Mouse (Mus musculus) hindbrain, embryonic 12.5 days (tissue): ENCODE measurements around the gene Cadm4. TPM values are rescaled to one million over a fixed set of nuclear protein-coding genes. Genes with fewer than 3 reads are reported as not detected.

Experiments used
- ATAC-seq: fragments of 200-750 bp; cut with Nextera tagmentation; 2 replicates; pipeline ENCODE4 v1.8.0; 2017; ENCODE audit warnings: moderate TSS enrichment; ENCODE audit not compliant: low FRiP score
- H3K27ac ChIP-seq: fragments of 300-500 bp; sonication (generic); 2 replicates; pipeline ENCODE4 v1.5.1; 2016; ENCODE audit warnings: mild to moderate bottlenecking
- H3K27me3 ChIP-seq: fragments of 300-500 bp; sonication (generic); 2 replicates; pipeline ENCODE4 v1.6.1; 2016; ENCODE audit warnings: mild to moderate bottlenecking
- H3K36me3 ChIP-seq: fragments of 300-500 bp; sonication (generic); 2 replicates; pipeline ENCODE4 v1.6.1; 2016; ENCODE audit warnings: mild to moderate bottlenecking
- H3K4me1 ChIP-seq: fragments of 300-500 bp; sonication (generic); 2 replicates; pipeline ENCODE4 v1.6.1; 2016
- H3K4me2 ChIP-seq: fragments of 300-500 bp; sonication (generic); replicated peaks from 2 replicates; pipeline ENCODE4 v1.6.1; 2016; ENCODE audit warnings: mild to moderate bottlenecking
- H3K4me3 ChIP-seq: fragments of 300-500 bp; sonication (generic); 2 replicates; pipeline ENCODE4 v1.5.1; 2016; ENCODE audit warnings: mild to moderate bottlenecking
- H3K9ac ChIP-seq: fragments of 300-500 bp; sonication (generic); 2 replicates; pipeline ENCODE4 v1.6.1; 2016; ENCODE audit warnings: mild to moderate bottlenecking, moderate library complexity
- H3K9me3 ChIP-seq: fragments of 300-500 bp; sonication (generic); replicated peaks from 2 replicates; pipeline ENCODE4 v1.6.1; 2016; ENCODE audit warnings: mild to moderate bottlenecking
- WGBS: fragments of 180-500 bp; shearing (Covaris S2); methylation state at CpG from one replicate; pipeline ENCODE4 v1.1.7; 2016; 5-methylcytosine and 5-hydroxymethylcytosine counted together
- polyA plus RNA-seq: library from polyadenylated mRNA; unstranded; fragments of >200 nt; fragmentation: Nextera tagmentation; extraction: Ambion mirVana; gene quantifications from 2 replicates; pipeline ENCODE4 v1.2.1, GENCODE M21; 2016

The Cadm4 gene
- polyA plus RNA-seq, 1 experiment from 2014 or later, result 41.3 TPM

GRCm38 (mm10) chr7:24539686-24540085 lies 57.9 kb downstream of the Cadm4 start:
- Histone ChIP-seq H3K4me3 (no peak overlapping the region), H3K4me1 (peaks cover 7% of the 10 kb centered on the region), H3K27me3 (no peaks in the 10 kb centered on the region), H3K9me3 (peaks cover 3% of the 10 kb centered on the region; the same call in 1 of the 2 replicates), H3K36me3 (peaks cover 20% of the 10 kb centered on the region), H3K27ac (no peak overlapping the region), H3K4me2 (no peak overlapping the region), H3K9ac (no peak overlapping the region)
- ATAC-seq, result no peak
- 96% methylated on average over 4 of the region's 4 CpGs for WGBS

DNA sequence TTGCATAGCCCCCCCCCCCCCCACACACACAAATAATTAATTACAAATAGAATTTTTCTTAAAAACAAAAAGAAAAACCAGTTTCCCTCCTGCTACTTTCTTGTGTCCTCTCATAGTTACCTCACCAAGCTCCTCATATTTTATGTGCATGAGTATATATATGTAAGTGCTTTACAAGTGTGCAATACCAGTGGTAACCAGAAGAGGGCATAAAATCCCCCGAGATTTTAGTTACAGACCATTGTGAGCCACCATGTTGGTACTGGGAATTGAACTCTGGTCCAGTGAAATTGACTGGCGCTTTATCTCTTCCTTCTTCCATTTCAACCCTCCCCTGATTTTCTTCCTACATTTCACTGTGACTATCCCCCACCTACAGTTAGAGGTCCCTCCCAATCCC lies 62.7 kb downstream of the Cadm4 start:
- no peak overlapping the region for H3K4me3 ChIP-seq
- no peaks in the 10 kb centered on the region for H3K27me3 ChIP-seq
- peaks cover 15% of the 10 kb centered on the region for H3K4me1 ChIP-seq
- 82% methylated on average over 2 of the region's 2 CpGs for whole genome bisulfite sequencing
- H3K4me2 ChIP-seq, result no peak overlapping the region
- no peak for ATAC-seq
- no peak overlapping the region for H3K9ac ChIP-seq
- no peaks in the 10 kb centered on the region; the same call in 1 of the 2 replicates for H3K9me3 ChIP-seq
- no peak overlapping the region for H3K27ac ChIP-seq
- peaks cover 12% of the 10 kb centered on the region for H3K36me3 ChIP-seq

GRCm38 (mm10) chr7:24546068-24546614 lies 64.3 kb downstream of the Cadm4 start, which contains the start of the genes Pinlyp and Xrcc1:
Gene Pinlyp (minus strand): TSS chr7:24546118.
Gene Xrcc1 (plus strand): TSS chr7:24546289.
- WGBS, result 37% methylated on average over 13 of the region's 13 CpGs
- H3K4me2 ChIP-seq, result peak within 1 kb of the TSS; percentile 59
- peak; percentile 7; the same call in 1 of the 2 replicates for ATAC-seq

DNA sequence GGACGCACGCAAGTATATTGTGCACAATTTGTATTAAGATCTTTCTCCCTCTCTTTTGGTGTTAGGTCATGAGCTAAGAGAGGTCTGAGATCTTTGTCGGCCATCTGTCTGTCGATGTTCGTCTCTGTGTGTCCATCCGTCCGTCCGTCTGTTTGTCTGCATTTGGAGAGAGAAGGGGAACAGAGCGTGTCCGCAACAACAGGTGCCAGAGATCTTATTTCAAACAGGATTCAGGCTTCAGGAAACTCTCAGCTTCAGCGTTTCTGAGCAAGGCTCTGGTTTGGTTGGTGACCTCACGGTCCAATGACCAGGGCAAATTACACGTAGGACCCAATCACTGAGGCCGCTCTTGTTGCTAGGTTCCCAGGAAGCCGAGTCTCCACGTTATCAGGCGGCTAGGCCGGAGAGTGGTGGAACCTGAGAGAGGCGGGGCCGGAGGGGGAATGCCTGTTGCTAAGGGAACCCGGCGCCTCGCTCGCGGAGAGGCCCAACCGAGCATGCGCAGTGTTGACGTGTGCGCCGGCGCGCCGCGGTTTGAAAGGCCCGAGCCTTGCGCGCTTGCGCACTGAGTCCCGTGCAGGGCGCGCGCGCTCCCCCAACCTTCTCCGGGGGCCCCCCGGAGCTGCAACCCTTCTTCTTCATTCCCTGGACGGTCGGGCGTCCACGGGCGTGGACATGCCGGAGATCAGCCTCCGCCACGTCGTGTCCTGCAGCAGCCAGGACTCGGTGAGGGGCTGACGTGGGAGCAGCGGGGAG lies 65.0 kb downstream of the Cadm4 start:
- H3K9ac ChIP-seq, result peak overlapping the region; percentile 77
- H3K4me3 ChIP-seq, result peak overlapping the region; percentile 71
- H3K4me1 ChIP-seq, result peaks cover 15% of the 10 kb centered on the region
- peak overlapping the region; percentile 58; the same call in 1 of the 2 replicates for H3K27ac ChIP-seq
- H3K36me3 ChIP-seq, result peaks cover 28% of the 10 kb centered on the region
- H3K9me3 ChIP-seq, result no peaks in the 10 kb centered on the region; the same call in 1 of the 2 replicates
- 1% methylated on average over 57 of the region's 57 CpGs for WGBS
- H3K27me3 ChIP-seq, result no peaks in the 10 kb centered on the region
- ATAC-seq, result peak; percentile 98
- peak overlapping the region; percentile 59 for H3K4me2 ChIP-seq

More at GRCm38 (mm10) chr7:24546068-24546614, 64.3 kb downstream of the Cadm4 start, which contains the start of the genes Pinlyp and Xrcc1:
- Histone ChIP-seq H3K9ac (peak within 1 kb of the TSS; percentile 77), H3K9me3 (no peaks in the 10 kb centered on the region; the same call in 1 of the 2 replicates), H3K4me1 (peaks cover 15% of the 10 kb centered on the region), H3K27ac (peak within 1 kb of the TSS; percentile 58; the same call in 1 of the 2 replicates), H3K36me3 (peaks cover 27% of the 10 kb centered on the region), H3K4me3 (peak within 1 kb of the TSS; percentile 71), H3K27me3 (no peaks in the 10 kb centered on the region)

DNA sequence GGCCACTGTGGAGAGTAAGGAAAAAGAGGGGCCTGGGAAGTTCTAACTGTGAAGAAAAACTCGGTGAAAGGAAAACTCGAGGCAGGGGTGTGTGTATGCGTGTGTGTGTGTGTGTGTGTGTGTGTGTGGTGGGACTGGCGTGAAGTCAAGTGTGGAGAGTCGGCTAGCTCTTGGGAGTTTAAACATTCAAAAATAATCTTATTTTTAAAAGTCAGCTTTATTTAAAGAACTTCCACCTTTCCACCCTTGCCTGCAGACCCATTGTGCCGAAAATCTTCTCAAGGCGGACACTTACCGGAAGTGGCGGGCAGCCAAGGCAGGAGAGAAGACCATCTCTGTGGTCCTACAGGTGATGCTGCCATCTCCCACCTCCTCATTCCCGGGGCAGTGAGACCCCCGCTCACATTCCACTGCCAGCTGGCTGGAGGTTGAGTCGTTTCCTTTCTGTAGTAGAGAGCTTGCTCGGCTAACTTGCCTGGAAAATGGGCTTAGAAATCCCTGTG lies 65.8 kb downstream of the Cadm4 start:
- WGBS, result 34% methylated on average over 13 of the region's 13 CpGs
- peak overlapping the region; percentile 71 for H3K4me3 ChIP-seq
- no peaks in the 10 kb centered on the region; the same call in 1 of the 2 replicates for H3K9me3 ChIP-seq
- peak overlapping the region; percentile 77 for H3K9ac ChIP-seq
- no peak overlapping the region for H3K27ac ChIP-seq
- H3K36me3 ChIP-seq, result peaks cover 36% of the 10 kb centered on the region
- peak overlapping the region; percentile 59 for H3K4me2 ChIP-seq
- peaks cover 15% of the 10 kb centered on the region for H3K4me1 ChIP-seq
- ATAC-seq, result peak; percentile 2; the same call in 1 of the 2 replicates
- no peaks in the 10 kb centered on the region for H3K27me3 ChIP-seq

DNA sequence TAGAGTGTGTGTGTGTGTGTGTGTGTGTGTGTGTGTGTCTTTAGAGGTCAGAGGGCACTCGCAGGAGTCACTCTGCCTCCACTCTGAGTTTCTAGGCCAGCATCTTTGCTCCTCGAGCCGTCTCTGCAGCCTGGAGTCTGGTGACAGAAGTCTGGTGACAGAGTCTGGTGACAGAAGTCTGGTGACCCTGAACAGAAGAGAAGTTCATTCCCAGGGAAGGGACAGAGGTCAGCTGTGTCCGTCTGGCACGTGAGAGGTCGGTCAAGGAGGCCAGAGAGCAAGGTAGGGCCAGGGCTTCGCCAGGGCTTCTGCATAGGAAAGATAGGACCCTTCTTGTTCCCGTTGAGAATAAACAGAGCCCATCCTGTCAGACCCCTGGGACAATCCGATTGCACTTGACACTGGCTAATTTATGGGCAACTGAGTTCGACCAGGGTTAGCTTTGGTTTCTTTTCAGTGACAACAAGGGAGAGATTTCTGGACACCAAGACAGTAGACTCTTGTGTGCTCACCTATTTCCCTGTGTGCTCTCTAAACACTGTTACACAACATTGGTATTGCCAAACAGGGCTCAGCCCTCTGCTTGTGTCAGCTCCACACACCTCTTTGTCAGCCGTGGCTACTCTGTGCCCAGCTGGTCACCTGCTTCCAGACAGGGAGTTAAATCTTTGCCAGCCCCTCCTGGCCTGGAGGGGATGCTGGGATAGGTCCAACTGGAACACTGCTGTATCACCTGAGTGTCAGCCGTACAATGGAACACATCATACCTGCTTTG lies 70.3 kb downstream of the Cadm4 start:
- peaks cover 60% of the 10 kb centered on the region for H3K36me3 ChIP-seq
- no peak for ATAC-seq

More for the DNA sequence above, 70.3 kb downstream of the Cadm4 start:
- 92% methylated on average over 12 of the region's 12 CpGs for WGBS
- peaks cover 10% of the 10 kb centered on the region for H3K4me1 ChIP-seq
- no peak overlapping the region for H3K4me3 ChIP-seq
- H3K4me2 ChIP-seq, result no peak overlapping the region
- no peaks in the 10 kb centered on the region for H3K27me3 ChIP-seq
- no peak overlapping the region for H3K9ac ChIP-seq
- H3K27ac ChIP-seq, result no peak overlapping the region
- H3K9me3 ChIP-seq, result no peaks in the 10 kb centered on the region

Other genes with a start within 250 kb of the Cadm4 start
- 4.9 and 5.5 TPM in 2 replicates for gene Zfp109, start 244.5 kb upstream of the Cadm4 start, polyA plus RNA-seq
- gene Zfp108, start 227.2 kb upstream of the Cadm4 start, polyA plus RNA-seq, result 4.4 and 5.4 TPM in 2 replicates
- 7.3 and 8.7 TPM in 2 replicates for gene Zfp93, start 211.6 kb upstream of the Cadm4 start, polyA plus RNA-seq
- gene Zfp61, start 180.8 kb upstream of the Cadm4 start, polyA plus RNA-seq, result 45.0 and 46.4 TPM in 2 replicates
- 15.6 and 18.2 TPM in 2 replicates for gene Zfp94, start 165.4 kb upstream of the Cadm4 start, polyA plus RNA-seq
- not detected in 2 replicates for gene Tescl, start 148.1 kb upstream of the Cadm4 start, polyA plus RNA-seq
- not detected in 2 replicates for gene Lypd5, start 132.8 kb upstream of the Cadm4 start, polyA plus RNA-seq
- gene Kcnn4, start 111.8 kb upstream of the Cadm4 start, polyA plus RNA-seq, result 2.1 and 2.4 TPM in 2 replicates
- 28.9 and 29.5 TPM in 2 replicates for gene Smg9, start 82.4 kb upstream of the Cadm4 start, polyA plus RNA-seq
- gene Irgc1, start 29.7 kb upstream of the Cadm4 start, polyA plus RNA-seq, result not detected in 2 replicates
- 0.59 and 0.95 TPM in 2 replicates for gene Plaur, start 19.5 kb upstream of the Cadm4 start, polyA plus RNA-seq
- 155 and 160 TPM in 2 replicates for gene Zfp428, start 25.0 kb downstream of the Cadm4 start, polyA plus RNA-seq
- gene AC161166.1, start 30.4 kb downstream of the Cadm4 start, polyA plus RNA-seq, result 1.9 TPM in 2 replicates
- 29.0 and 34.1 TPM in 2 replicates for gene Irgq, start 48.7 kb downstream of the Cadm4 start, polyA plus RNA-seq
- gene Pinlyp, start 64.1 kb downstream of the Cadm4 start, polyA plus RNA-seq, result not detected in 2 replicates
- 75.9 and 87.9 TPM in 2 replicates for gene Xrcc1, start 64.3 kb downstream of the Cadm4 start, polyA plus RNA-seq
- gene Ethe1, start 105.5 kb downstream of the Cadm4 start, polyA plus RNA-seq, result 14.2 and 15.4 TPM in 2 replicates
- 5.1 and 5.5 TPM in 2 replicates for gene Zfp575, start 105.6 kb downstream of the Cadm4 start, polyA plus RNA-seq
- 0.09 TPM in 1 of 2 replicates, not detected in the other for gene Phldb3, start 128.7 kb downstream of the Cadm4 start, polyA plus RNA-seq
- 1.3 and 1.5 TPM in 2 replicates for gene Lypd3, start 154.5 kb downstream of the Cadm4 start, polyA plus RNA-seq
- not detected in 2 replicates for gene Tex101, start 194.7 kb downstream of the Cadm4 start, polyA plus RNA-seq
- not detected in 2 replicates for gene BC049730, start 227.2 kb downstream of the Cadm4 start, polyA plus RNA-seq
- gene Gm4763, start 244.9 kb downstream of the Cadm4 start, polyA plus RNA-seq, result not detected in 2 replicates